Mouse (Mus musculus): ENCODE results near the gene Mast3. TPM values are rescaled to one million over a fixed set of nuclear protein-coding genes. Genes with fewer than 3 reads are reported as not detected.

Mast3 gene
- total RNA-seq, 1 experiment from 2014 or later, result 22.9 TPM

- DNase-seq, result peak; percentile 7
Measured at GRCm38 (mm10) chr8:70762118-70762517, 42.7 kb downstream of the Mast3 start.

GRCm38 (mm10) chr8:70760775-70761406 is 44.0 kb downstream of the Mast3 start, which contains the start of gene Mpv17l2:
Gene Mpv17l2, minus strand, starts transcription at chr8:70760946.
- DNase-seq, result peak; percentile 97

GRCm38 (mm10) chr8:70760350-70760749 is 44.5 kb downstream of the Mast3 start:
- peak; percentile 44 for DNase-seq

- DNase-seq, result peak; percentile 86
Measured at GRCm38 (mm10) chr8:70758616-70759561, 46.0 kb downstream of the Mast3 start.

GRCm38 (mm10) chr8:70758308-70758615 is 46.6 kb downstream of the Mast3 start:
- no peak for DNase-seq

- DNase-seq, result peak; percentile 73
Measured at GRCm38 (mm10) chr8:70757523-70758307, 47.1 kb downstream of the Mast3 start.

GRCm38 (mm10) chr8:70756476-70757040 is 48.3 kb downstream of the Mast3 start:
- peak; percentile 14 for DNase-seq

- DNase-seq, result peak; percentile 60
Measured at GRCm38 (mm10) chr8:70755661-70756475, 49.0 kb downstream of the Mast3 start.

GRCm38 (mm10) chr8:70754871-70755660 is 49.8 kb downstream of the Mast3 start:
- peak; percentile 88 for DNase-seq

GRCm38 (mm10) chr8:70754043-70754870 is 50.6 kb downstream of the Mast3 start, which contains the start of gene Rab3a:
Gene Rab3a, plus strand, starts transcription at chr8:70754679.
- DNase-seq, result peak; percentile 99

GRCm38 (mm10) chr8:70753151-70753550 is 51.7 kb downstream of the Mast3 start:
- DNase-seq, result peak; percentile 89

GRCm38 (mm10) chr8:70752000-70752764 is 52.7 kb downstream of the Mast3 start:
- DNase-seq, result peak; percentile 86

- DNase-seq, result peak; percentile 18
Measured at GRCm38 (mm10) chr8:70750128-70750680, 54.6 kb downstream of the Mast3 start.

- peak; percentile 3 for DNase-seq
Measured at GRCm38 (mm10) chr8:70749097-70749674, 55.7 kb downstream of the Mast3 start.

- no peak for DNase-seq
Measured at GRCm38 (mm10) chr8:70748246-70749096, 56.4 kb downstream of the Mast3 start.

- peak; percentile 2 for DNase-seq
Measured at GRCm38 (mm10) chr8:70747211-70747890, 57.5 kb downstream of the Mast3 start.
